Mouse (Mus musculus): ENCODE data around the gene Lrrc7.
"Not testable (repeated sequence)": the region's sequence is repeated elsewhere in the genome, so short reads cannot be mapped to it uniquely, and the experiment has no call there.

Gene Lrrc7

DNA sequence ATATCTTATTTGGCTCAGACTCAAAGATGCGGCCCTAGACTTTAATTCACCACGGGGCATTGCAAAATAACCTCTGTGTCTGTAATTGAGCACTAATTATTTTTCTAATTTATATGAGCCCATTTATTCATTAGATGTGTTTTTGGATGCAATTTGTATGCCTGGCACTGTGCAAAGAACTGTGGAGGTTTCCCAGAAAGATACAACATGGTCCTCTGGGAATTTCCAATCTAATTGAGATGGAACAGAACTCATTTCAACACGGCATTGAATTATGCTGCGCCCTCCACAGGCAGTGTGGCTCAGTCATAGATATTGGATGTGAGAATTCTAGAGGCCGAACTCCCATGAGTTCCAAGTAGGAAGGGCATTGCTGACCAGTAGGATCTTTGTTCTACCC is 397.6 kb downstream of the Lrrc7 start:
- DNase-seq: no peak

DNA sequence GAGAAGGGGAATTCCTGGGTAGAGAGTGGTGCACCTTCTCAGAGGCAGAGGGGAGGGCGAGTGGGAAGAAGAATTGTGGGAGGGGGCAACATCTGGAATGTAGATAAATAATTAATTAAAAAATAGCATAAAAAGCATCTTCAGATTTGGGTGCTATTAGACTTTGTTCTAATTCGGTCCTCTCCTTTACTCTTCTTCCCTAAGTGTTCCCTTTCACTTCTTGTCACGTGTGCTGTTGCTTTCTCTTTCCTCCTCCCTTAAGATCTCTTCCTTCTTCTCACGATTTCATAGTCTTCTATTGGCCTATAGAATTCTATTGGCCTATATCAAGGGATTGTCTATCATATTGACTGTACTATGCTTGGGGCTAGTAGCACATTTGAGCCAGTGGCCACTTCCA is 398.9 kb downstream of the Lrrc7 start:
- DNase-seq: no peak

GRCm38 (mm10) chr3:158161924-158162490 is 400.0 kb downstream of the Lrrc7 start:
- DNase-seq: no peak

DNA sequence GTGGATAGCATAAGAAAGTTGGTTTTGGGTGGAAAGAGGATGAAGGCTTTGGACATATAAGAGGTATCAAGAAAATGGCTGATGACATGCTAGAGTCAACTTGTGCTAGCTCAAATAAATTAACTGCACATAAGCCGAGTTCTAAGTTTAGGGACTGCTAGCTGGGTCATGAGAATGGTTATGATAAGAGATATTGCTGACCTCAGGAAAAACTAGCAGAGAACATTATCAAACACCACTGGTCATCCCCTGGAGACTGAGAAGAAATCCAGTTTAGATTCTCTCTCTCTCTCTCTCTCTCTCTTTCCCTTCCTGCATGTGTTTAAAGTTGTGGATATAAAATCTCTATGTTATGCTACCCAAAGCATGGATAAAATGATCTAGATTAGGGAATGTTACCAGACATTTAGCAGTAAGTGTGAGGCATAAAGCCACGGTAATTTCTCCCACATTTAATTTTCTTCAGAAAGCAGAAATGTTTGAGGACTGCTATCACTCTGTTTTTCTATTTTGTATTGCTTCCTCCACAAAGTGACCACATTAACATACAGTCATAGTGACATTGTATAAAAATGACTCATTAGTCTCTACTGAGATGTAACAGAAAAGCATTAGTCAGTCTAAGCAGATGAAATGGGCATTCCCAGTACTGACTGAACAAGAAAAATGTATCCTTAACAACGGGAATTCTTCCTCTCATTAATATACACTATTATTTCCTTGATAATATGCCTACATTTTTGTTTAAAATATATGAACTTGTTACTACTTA is 406.3 kb downstream of the Lrrc7 start:
- DNase-seq: no peak

- DNase-seq: no peak
Measured at GRCm38 (mm10) chr3:158154134-158154533, 407.9 kb downstream of the Lrrc7 start.

GRCm38 (mm10) chr3:158148998-158149397 is 413.0 kb downstream of the Lrrc7 start:
- no peak for DNase-seq

GRCm38 (mm10) chr3:158140629-158141028 is 421.4 kb downstream of the Lrrc7 start:
- DNase-seq: no peak

GRCm38 (mm10) chr3:158137796-158138195 is 424.2 kb downstream of the Lrrc7 start:
- peak in 1 of 2 experiments; percentile 41 for DNase-seq

- no peak for DNase-seq
Measured at GRCm38 (mm10) chr3:158131672-158132071, 430.3 kb downstream of the Lrrc7 start.

DNA sequence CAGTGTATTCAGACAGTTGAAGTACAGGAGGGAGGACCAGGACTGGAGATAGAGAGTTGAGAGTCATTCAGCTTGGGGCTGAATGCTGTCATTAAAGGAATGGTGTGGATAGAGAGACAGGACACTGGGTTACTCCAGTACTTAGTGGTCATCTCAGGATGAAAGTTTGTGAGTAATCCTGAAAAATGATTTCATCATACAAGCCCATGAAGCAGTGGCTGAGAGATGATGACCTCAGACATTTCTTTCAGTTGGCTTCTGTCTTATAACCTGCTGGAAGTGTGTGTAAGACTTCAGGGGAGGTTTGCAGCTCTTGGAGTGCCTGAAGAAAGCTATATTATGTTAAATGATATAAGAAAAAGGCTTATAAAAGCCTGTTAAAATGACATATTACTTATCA is 430.8 kb downstream of the Lrrc7 start:
- no peak for DNase-seq

DNA sequence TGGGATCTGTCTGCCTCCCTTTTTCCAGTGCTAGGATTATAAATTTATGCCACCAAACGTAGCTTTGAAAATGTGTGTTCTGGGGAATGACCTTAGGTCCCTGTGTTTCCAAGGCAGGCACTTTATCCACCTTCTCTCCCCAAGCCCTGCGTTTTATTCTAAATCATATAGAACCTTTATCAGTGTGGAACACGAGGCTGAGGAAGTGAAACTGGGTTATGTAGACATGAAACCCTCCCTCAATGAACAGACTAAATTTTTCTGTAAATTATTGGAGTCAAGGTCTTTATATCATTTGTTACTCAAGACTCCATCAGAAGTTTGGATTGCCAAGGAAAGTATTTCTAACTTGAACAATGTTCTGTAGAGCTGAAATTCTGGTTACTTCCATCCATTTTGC is 439.1 kb downstream of the Lrrc7 start:
- DNase-seq: no peak

- no peak for DNase-seq
Measured at GRCm38 (mm10) chr3:158105260-158105659, 456.8 kb downstream of the Lrrc7 start.

GRCm38 (mm10) chr3:158103467-158103866 is 458.6 kb downstream of the Lrrc7 start:
- no peak for DNase-seq

GRCm38 (mm10) chr3:158102530-158102929 is 459.5 kb downstream of the Lrrc7 start:
- DNase-seq: not testable (repeated sequence)

- not testable (repeated sequence) for DNase-seq
Measured at GRCm38 (mm10) chr3:158102043-158102442, 460.0 kb downstream of the Lrrc7 start.

- no peak for DNase-seq
Measured at GRCm38 (mm10) chr3:158093919-158094318, 468.1 kb downstream of the Lrrc7 start.

DNA sequence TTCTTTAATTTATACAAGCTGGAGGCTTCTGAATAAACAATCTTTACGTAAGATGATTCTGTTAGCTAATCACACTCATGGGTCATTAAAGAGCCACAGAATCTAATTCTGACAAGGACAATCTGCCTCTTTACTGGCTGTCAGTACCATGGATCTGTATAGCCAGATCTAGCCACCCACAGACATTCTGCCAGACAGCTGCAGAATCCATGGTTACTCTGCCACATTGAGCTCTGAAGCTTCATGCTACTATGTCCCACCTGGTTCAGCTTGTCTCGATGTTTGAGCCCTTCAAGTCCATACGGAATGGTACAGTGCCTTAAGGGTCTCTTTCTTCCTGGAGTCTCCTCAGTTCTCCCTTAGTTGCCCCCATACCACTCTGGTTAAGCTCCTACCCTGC is 470.4 kb downstream of the Lrrc7 start:
- no peak for DNase-seq

- no peak for DNase-seq
Measured at GRCm38 (mm10) chr3:158077828-158078227, 484.2 kb downstream of the Lrrc7 start.

GRCm38 (mm10) chr3:158077380-158077772 is 484.6 kb downstream of the Lrrc7 start:
- DNase-seq: no peak

- DNase-seq: no peak
Measured at GRCm38 (mm10) chr3:158076685-158077379, 485.2 kb downstream of the Lrrc7 start.

DNA sequence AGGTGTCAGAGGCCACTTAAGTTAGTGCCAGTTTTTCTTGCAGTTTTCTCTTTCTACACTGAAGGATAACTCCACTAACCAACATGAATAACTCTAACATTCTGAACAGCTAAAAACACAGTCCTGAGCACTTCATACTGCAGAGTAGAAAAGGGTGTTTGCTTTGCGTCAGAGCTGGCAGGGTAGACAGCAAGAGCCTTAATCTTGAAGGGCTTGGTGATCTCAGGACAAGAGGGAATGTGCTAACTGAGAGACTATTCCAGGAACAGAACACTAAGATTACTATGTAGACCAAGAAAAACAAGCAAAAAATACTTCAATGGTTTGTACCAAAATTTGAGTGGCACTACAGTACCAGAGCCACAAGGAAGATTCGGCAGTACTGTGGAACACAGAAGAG is 487.0 kb downstream of the Lrrc7 start:
- DNase-seq: no peak

DNA sequence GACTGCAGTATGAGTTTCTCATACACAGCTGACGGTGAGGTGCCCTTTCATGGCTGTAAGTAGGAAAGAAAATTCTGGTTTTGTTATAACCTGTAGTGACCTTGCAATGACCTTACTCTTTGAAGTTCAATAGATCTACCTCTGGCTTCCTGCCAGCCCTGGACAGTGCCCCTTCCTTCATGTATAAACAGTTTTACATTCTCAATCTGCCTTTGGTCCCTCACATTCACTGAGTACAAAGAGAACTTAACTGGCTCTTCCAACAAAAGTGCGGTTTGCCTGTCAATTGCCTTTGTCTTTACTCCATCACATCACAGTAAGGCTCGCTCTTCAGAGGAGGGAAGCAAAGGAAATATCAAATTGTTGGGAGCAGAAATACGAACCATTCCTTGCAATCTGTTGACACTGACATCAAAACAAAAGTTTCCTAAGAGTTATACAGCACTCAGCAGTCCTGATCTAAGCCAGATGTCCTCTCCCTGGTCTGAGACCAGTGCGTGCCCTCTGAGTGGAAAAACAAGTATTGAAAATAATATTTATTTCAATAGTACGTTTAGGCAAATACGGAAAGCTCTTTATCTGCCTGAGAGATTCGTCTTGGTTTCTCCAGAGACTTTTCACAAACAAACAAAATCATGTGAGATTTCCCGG is 493.3 kb downstream of the Lrrc7 start:
- DNase-seq: no peak

- no peak for DNase-seq
Measured at GRCm38 (mm10) chr3:158067916-158068315, 494.1 kb downstream of the Lrrc7 start.

DNA sequence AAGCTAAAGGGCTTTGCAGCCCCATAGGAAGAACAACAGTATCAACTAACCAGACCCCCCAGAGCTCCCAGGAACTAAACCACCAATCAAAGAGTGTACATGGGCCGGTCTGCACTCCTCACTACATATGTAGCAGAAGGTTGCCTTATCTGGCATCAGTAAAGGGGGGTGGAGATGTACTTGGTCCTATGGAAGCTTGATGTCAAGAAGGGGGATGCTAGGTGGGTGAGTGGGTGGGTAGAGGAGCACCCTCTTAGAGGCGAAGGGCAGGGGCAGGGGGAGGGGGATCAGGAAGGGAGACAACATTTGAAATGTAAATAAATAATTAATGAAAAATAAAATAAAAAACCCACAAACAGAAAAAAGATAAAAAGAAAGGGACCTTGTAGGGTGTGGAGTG is 496.8 kb downstream of the Lrrc7 start:
- no peak for DNase-seq
